Mouse (Mus musculus) forebrain, embryonic 10.5 days (tissue): ENCODE measurements around the gene Iffo2. TPM values are rescaled to one million over a fixed set of nuclear protein-coding genes. Genes with fewer than 3 reads are reported as not detected.

Source experiments
- DNase-seq: peaks from one replicate; pipeline ENCODE4 v3.0.0-alpha.2; 2017; ENCODE audit warnings: low spot score; ENCODE audit errors: extremely low spot score
- H3K27ac ChIP-seq: fragments of 300-500 bp; sonication (generic); 2 replicates; pipeline ENCODE4 v1.5.1; 2016; ENCODE audit warnings: mild to moderate bottlenecking
- H3K27me3 ChIP-seq: fragments of 300-500 bp; sonication (generic); 2 replicates; pipeline ENCODE4 v1.6.1; 2016; ENCODE audit warnings: mild to moderate bottlenecking; ENCODE audit not compliant: poor library complexity, severe bottlenecking
- H3K36me3 ChIP-seq: fragments of 300-500 bp; sonication (generic); replicated peaks from 2 replicates; pipeline ENCODE4 v1.6.1; 2016; ENCODE audit warnings: mild to moderate bottlenecking, moderate library complexity
- H3K4me1 ChIP-seq: fragments of 300-500 bp; sonication (generic); 2 replicates; pipeline ENCODE4 v1.6.1; 2016
- H3K4me3 ChIP-seq: fragments of 300-500 bp; sonication (generic); 2 replicates; pipeline ENCODE4 v1.5.1; 2016; ENCODE audit warnings: mild to moderate bottlenecking, moderate library complexity
- H3K9me3 ChIP-seq: fragments of 300-500 bp; sonication (generic); 2 replicates; pipeline ENCODE4 v1.6.1; 2016; ENCODE audit warnings: mild to moderate bottlenecking, moderate library complexity
- WGBS: fragments of 180-500 bp; shearing (Covaris S2); methylation state at CpG from one replicate; pipeline ENCODE4 v1.1.7; 2016; 5-methylcytosine and 5-hydroxymethylcytosine counted together
- polyA plus RNA-seq: library from polyadenylated mRNA; unstranded; fragments of >200 nt; fragmentation: Nextera tagmentation; extraction: Ambion mirVana; gene quantifications from 2 replicates; pipeline ENCODE4 v1.2.1, GENCODE M21; 2016

Gene Iffo2
- polyA plus RNA-seq, 1 experiment from 2014 or later = 3.0 TPM

DNA sequence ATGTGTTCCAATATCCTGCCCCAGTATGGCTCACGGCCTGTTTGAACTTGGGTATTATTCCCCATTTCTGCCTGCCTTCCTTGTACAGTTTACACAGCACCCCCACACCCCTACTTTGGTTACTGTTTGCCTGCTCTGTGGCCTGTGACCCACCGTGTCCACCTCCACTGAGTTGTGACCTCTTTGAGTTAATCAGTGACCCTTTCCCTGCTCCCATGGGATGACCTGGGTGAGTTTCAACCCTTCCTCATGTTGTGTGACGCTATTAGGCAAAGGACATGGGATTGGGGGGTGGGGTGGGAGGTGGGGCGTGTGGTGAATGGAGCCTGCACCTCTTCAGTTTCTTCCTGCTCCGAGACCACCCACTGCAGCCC lies 93.8 kb downstream of the Iffo2 start:
- Histone ChIP-seq H3K4me3 (peak overlapping the region; percentile 73), H3K4me1 (peaks cover 30% of the 10 kb centered on the region), H3K27me3 (0 out of 2 replicates have a peak, but pooled peaks cover 9% of the 10 kb centered on the region), H3K27ac (no peak overlapping the region), H3K9me3 (no peaks in the 10 kb centered on the region), H3K36me3 (peaks cover 3% of the 10 kb centered on the region; the same call in 1 of the 2 replicates)
- no peak for DNase-seq
- WGBS = 69% methylated on average over 5 of the region's 5 CpGs

DNA sequence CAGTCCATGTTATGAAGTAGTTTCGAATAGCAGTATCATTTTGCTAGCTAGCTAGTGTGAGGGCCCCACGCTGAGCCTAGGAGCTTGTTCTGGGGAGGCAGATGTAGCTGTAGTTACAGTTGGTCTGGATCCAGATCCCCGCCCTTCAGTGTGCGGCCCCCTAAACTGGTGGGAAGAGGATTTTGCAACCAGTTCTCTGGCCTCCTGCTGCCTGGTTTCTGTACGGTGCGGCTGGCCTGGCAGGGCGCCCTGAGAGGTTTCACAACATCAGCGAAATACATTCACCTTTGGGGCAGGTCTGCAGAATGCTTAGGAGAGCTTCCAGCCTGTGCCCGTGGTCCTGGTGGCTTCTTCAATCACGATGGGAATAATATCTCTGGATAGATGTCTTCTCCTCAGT lies 94.4 kb downstream of the Iffo2 start:
- Histone ChIP-seq H3K4me3 (no peak overlapping the region), H3K9me3 (no peaks in the 10 kb centered on the region), H3K27ac (no peak overlapping the region), H3K27me3 (0 out of 2 replicates have a peak, but pooled peaks cover 9% of the 10 kb centered on the region), H3K4me1 (peaks cover 30% of the 10 kb centered on the region), H3K36me3 (peaks cover 3% of the 10 kb centered on the region; the same call in 1 of the 2 replicates)
- 89% methylated on average over 10 of the region's 10 CpGs for WGBS
- no peak for DNase-seq

DNA sequence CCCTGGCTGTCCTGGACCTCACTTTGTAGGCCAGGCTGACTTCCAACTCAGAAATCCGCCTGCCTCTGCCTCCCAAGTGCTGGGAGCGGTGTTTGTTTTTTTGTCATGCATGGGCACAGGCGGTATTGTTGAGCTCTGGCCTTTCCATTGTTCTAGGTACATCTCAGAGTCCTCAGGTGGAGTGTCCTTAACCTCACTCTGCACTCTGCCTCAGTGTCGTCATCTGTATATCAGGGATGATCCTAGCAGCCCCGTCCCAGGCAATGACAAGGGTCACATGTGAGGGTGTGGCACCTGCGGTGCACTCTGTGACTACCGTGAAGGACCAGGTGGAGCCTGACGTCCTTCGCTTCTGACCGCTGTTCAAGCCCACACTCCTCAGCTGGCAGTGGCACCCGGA lies 97.0 kb downstream of the Iffo2 start:
- H3K27me3 ChIP-seq = 0 out of 2 replicates have a peak, but pooled peaks cover 9% of the 10 kb centered on the region
- H3K9me3 ChIP-seq = no peaks in the 10 kb centered on the region
- H3K36me3 ChIP-seq = peaks cover 3% of the 10 kb centered on the region; the same call in 1 of the 2 replicates
- no peak overlapping the region for H3K27ac ChIP-seq
- H3K4me3 ChIP-seq = no peak overlapping the region
- 93% methylated on average over 11 of the region's 11 CpGs for WGBS
- no peak for DNase-seq
- H3K4me1 ChIP-seq = peaks cover 21% of the 10 kb centered on the region

DNA sequence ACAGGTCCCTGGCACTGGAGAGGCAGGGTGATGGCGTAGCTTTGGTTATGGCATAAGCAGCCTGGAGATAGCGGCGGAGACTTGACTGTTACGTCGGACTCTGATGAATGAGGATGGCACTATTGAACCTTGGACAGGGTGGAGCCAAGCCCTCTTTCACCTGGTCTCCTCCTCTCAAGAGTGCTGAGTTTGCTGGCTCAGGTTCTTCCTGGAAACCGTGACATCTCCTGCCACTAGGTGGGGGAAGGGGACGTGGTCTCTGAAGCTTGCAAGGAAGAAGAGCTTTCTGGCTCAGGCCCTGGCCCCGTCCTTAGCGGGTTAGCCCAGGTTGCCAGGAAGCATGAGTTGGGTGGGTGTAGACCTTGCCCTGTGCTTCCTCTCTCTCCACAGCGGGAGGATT lies 99.8 kb downstream of the Iffo2 start:
- no peaks in the 10 kb centered on the region for H3K27me3 ChIP-seq
- H3K36me3 ChIP-seq = peaks cover 3% of the 10 kb centered on the region; the same call in 1 of the 2 replicates
- H3K4me3 ChIP-seq = no peak overlapping the region
- 77% methylated on average over 10 of the region's 10 CpGs for WGBS
- no peak for DNase-seq
- H3K27ac ChIP-seq = no peak overlapping the region
- no peaks in the 10 kb centered on the region for H3K9me3 ChIP-seq
- H3K4me1 ChIP-seq = no peaks in the 10 kb centered on the region

DNA sequence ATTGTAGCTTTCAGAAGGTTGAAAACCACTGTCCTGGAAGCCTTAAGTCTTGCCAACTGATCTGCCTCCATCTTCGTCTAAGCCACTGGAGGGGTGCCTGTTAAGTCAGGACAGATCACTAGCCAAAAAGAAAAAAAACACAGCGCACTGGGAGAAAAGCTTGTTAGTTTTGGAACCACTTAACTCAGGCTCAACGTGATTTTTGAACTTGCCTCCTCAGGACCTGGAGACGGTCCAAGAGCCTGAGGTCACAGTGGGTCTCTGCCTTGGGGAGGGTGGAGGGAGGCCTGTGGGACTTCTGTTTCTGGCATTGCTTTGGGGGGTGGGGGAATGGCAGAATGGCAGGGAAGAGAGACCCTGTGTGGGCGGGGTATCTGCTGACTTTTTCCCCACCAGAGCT lies 100.8 kb downstream of the Iffo2 start:
- DNase-seq = no peak
- H3K36me3 ChIP-seq = peaks cover 9% of the 10 kb centered on the region; the same call in 1 of the 2 replicates
- H3K27me3 ChIP-seq = no peaks in the 10 kb centered on the region
- no peaks in the 10 kb centered on the region for H3K9me3 ChIP-seq
- H3K4me3 ChIP-seq = no peak overlapping the region
- no peak overlapping the region for H3K27ac ChIP-seq
- 83% methylated on average over 5 of the region's 5 CpGs for WGBS
- no peaks in the 10 kb centered on the region for H3K4me1 ChIP-seq

DNA sequence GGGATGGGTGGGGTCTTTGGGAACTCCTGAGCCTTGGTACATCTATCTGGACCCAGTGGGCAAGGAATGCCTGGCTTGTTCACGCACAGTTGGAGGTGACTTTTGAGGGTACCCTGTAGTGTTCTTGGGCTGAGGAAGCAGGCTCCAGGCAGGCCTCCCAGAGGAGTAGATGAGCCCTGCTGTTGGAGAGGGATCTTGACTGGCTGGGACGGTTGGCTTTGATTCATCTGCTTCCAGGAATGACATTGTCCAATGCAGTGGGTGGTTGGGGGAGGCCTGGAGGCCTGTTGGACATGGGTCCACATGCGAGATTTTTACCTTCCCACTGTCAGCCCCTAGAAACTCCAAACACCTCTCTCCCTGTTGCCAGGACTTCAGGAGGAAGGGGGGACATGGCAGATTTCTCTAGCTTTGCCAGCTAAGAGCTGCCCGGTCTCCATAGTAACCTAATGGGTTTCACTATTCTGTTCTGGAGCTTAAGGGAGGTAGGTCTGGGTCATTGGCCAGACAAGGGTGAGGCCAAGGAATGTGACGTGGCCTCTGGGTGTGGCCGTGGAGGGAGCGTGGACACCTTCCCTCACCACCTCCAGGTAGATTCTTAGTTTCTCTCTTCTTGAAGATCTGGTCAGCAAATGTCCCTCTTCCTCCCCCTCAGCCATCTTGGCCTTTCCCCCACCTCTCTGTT lies 101.4 kb downstream of the Iffo2 start:
- Histone ChIP-seq H3K9me3 (no peaks in the 10 kb centered on the region), H3K36me3 (peaks cover 9% of the 10 kb centered on the region; the same call in 1 of the 2 replicates), H3K27ac (no peak overlapping the region), H3K4me1 (no peaks in the 10 kb centered on the region), H3K4me3 (no peak overlapping the region), H3K27me3 (no peaks in the 10 kb centered on the region)
- no peak for DNase-seq
- WGBS = 89% methylated on average over 7 of the region's 7 CpGs

DNA sequence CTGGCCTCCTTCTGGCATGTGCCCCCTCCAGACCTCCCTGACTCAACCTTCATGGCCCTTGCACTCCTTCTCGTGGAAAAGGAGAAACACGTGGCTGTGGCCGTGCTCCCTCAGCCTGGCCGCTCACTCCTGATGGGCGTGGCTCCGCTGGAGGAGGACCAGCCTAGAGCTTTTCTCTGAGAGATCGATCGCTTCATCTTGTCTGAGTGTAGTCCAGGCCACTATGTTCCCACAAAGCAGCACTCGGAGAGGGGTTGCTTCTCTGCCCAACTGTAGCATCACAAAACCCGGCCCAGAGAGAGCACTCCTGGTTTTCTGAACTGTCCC lies 101.9 kb downstream of the Iffo2 start:
- WGBS = 86% methylated on average over 10 of the region's 10 CpGs
- H3K27me3 ChIP-seq = 0 out of 2 replicates have a peak, but pooled peaks cover 4% of the 10 kb centered on the region
- H3K9me3 ChIP-seq = no peaks in the 10 kb centered on the region
- peaks cover 13% of the 10 kb centered on the region; the same call in 1 of the 2 replicates for H3K36me3 ChIP-seq
- H3K4me1 ChIP-seq = no peaks in the 10 kb centered on the region
- no peak for DNase-seq
- no peak overlapping the region for H3K4me3 ChIP-seq
- no peak overlapping the region for H3K27ac ChIP-seq

DNA sequence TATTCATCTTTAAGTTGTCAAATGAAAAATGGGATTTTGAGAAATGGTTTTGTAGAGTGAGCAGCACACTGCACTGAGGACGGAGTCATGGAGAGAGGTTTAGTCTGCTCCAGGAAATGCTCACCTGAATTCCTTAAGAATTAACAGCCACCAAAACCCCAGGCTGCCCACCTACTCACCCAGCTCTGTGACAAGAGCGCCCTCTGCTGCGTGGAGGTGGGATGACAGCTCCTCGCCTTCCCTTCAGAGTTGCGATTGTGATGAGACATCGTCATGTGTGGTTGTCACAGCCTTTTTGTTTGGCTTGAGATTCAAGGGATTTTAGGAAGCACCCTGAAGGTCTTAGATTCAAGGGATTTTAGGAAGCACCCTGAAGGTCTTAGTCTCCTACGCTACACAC lies 106.0 kb downstream of the Iffo2 start:
- Histone ChIP-seq H3K4me1 (peaks cover 22% of the 10 kb centered on the region), H3K27me3 (peaks cover 25% of the 10 kb centered on the region), H3K4me3 (no peak overlapping the region), H3K36me3 (peaks cover 19% of the 10 kb centered on the region), H3K27ac (no peak overlapping the region), H3K9me3 (no peaks in the 10 kb centered on the region)
- DNase-seq = peak; percentile 71
- 31% methylated on average over 7 of the region's 7 CpGs for WGBS

DNA sequence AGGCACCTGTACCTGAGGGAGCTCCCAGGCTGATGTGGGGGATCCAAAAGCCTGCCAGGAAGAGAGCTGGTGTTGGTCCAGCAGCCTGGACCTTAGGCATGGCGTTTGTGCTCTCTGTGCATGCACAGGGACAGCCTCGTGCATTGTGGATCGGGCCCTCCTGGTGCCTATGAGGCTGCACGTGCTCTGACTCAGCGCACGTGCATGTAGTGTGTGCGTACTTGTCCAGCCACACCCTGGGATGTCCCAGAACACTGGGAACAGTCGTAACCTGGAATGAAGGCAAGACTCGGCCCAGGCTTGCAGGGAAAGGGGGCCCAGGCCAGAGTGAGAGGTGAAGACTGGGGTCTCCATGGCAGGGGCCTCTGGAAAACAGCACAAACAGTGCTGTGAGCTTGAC lies 107.5 kb downstream of the Iffo2 start:
- peaks cover 36% of the 10 kb centered on the region for H3K4me1 ChIP-seq
- DNase-seq = no peak
- H3K4me3 ChIP-seq = no peak overlapping the region
- WGBS = 92% methylated on average over 9 of the region's 9 CpGs
- H3K36me3 ChIP-seq = peaks cover 19% of the 10 kb centered on the region
- no peaks in the 10 kb centered on the region for H3K9me3 ChIP-seq
- peaks cover 39% of the 10 kb centered on the region for H3K27me3 ChIP-seq
- no peak overlapping the region for H3K27ac ChIP-seq

DNA sequence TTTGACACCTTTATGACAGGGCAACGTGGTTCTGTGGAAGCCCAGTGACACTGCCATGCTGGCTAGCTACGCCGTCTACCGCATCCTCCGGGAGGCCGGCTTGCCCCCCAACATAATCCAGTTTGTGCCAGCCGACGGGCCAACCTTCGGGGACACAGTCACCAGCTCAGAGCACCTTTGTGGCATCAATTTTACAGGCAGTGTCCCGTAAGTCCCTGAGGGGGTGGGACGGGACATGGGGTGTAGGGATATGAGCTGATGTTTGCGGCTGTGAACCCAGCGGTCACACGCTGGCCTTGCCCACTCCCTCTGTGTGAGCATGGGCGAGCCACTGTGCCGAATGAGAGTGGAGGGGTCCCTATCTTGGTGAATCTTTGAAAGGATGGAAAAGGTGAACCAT lies 108.0 kb downstream of the Iffo2 start:
- Histone ChIP-seq H3K27ac (no peak overlapping the region), H3K4me1 (peaks cover 36% of the 10 kb centered on the region), H3K4me3 (no peak overlapping the region), H3K9me3 (no peaks in the 10 kb centered on the region), H3K27me3 (peaks cover 44% of the 10 kb centered on the region), H3K36me3 (peaks cover 22% of the 10 kb centered on the region)
- DNase-seq = no peak
- WGBS = 94% methylated on average over 16 of the region's 16 CpGs

DNA sequence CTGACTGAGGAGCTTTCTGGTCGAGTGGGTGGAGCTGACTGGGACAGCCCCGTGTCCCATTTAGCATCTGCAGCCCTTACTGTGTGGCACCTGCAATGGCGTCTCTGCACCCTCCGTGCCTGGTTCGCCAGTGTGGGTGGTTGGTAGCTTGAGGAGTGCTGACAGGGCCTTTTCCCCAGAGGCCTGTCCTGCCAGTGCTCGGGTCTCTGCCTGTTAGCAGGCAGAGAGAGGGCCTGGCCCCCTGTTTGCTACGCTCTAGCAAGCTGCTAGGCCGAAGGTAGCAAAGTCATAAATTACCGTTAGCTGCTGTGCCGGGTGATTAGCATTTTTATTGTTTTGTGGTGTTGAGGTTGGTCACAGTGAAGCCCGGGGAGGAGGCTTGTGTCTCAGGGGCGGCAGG lies 109.5 kb downstream of the Iffo2 start:
- Histone ChIP-seq H3K36me3 (peaks cover 24% of the 10 kb centered on the region), H3K4me3 (no peak overlapping the region), H3K4me1 (peaks cover 46% of the 10 kb centered on the region), H3K27ac (0 out of 2 replicates have a peak overlapping the region, but pooled peaks have one; percentile 33), H3K27me3 (peaks cover 53% of the 10 kb centered on the region), H3K9me3 (no peaks in the 10 kb centered on the region)
- DNase-seq = no peak
- WGBS = 57% methylated on average over 12 of the region's 12 CpGs

DNA sequence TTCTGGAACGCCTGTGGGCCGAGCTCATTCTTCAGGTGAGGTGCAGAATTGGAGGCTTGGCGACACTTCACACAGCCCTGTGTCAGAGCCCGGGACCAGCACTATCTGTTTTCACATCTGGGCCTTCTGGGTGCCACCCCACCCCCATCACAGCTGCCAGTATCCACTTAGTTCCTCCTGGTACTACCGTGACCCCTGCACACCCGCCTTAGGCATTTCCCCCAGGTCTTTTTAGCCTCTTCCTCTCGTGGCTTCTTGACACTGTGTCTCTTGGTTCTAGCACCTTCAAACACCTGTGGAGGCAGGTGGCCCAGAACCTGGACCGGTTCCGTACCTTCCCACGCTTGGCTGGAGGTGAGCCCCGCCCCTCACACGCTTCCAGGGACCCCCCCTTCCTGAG lies 110.0 kb downstream of the Iffo2 start:
- WGBS = 67% methylated on average over 12 of the region's 12 CpGs

DNA sequence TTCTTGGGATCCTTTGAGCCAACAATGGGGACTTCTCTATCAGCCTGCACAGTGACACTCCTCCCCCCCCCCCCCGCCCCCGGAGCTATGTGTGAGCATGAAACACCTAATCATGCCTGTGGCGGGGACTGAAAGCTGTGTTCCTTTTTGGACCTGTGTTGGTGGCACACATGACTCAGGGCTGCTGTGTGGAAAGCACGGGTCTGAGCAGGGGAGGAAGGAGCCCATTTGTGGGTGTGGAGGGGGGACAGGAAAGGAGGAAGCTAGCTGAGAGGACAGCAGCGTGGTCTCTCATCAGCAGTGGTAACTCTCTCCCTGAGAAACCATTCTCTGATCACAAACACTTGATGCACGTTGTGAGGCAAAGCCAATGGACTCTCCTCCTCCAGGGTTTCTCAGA lies 110.4 kb downstream of the Iffo2 start:
- Histone ChIP-seq H3K4me1 (peaks cover 46% of the 10 kb centered on the region), H3K9me3 (no peaks in the 10 kb centered on the region), H3K27ac (no peak overlapping the region), H3K4me3 (no peak overlapping the region), H3K36me3 (peaks cover 24% of the 10 kb centered on the region), H3K27me3 (peaks cover 55% of the 10 kb centered on the region)
- no peak for DNase-seq
- 56% methylated on average over 6 of the region's 6 CpGs for WGBS

More for the DNA sequence above, 110.0 kb downstream of the Iffo2 start:
- peaks cover 46% of the 10 kb centered on the region for H3K4me1 ChIP-seq
- no peaks in the 10 kb centered on the region for H3K9me3 ChIP-seq
- peaks cover 55% of the 10 kb centered on the region for H3K27me3 ChIP-seq
- H3K27ac ChIP-seq = no peak overlapping the region
- no peak for DNase-seq
- peaks cover 28% of the 10 kb centered on the region for H3K36me3 ChIP-seq
- no peak overlapping the region for H3K4me3 ChIP-seq
